Mouse (Mus musculus) MEL (cell line): Measurements from ENCODE around the gene Gm12166.

Source experiments
- CHD1 ChIP-seq: IDR thresholded peaks from 2 replicates; pipeline ENCODE4 v1.6.1; 2012; ENCODE audit warnings: low read depth, mild to moderate bottlenecking, inconsistent platforms, low read length, improper control_type of control experiment
- CHD2 ChIP-seq: IDR thresholded peaks from 2 replicates; pipeline ENCODE4 v1.6.1; 2011; ENCODE audit warnings: low read length, improper control_type of control experiment
- CTCF ChIP-seq, 3 experiments: IDR thresholded peaks in 2 of 3; conservative IDR thresholded peaks in 1 of 3; 2 replicates each; pipeline ENCODE4 v1.5.1; 2011 to 2012; ENCODE audit warnings: low read length in 3 of 3, low read depth in 2 of 3, mild to moderate bottlenecking in 2 of 3, improper control_type of control experiment in 1 of 3, inconsistent platforms in 1 of 3, mixed read lengths in 1 of 3, moderate library complexity in 1 of 3; ENCODE audit not compliant: control insufficient read depth in 1 of 3, insufficient read depth in 1 of 3, poor library complexity in 1 of 3, severe bottlenecking in 1 of 3
- E2F4 ChIP-seq: IDR thresholded peaks from 2 replicates; pipeline ENCODE4 v1.6.1; 2011; ENCODE audit warnings: low read depth, low read length, improper control_type of control experiment, borderline replicate concordance
- EP300 ChIP-seq, 2 experiments: IDR thresholded peaks; 2 replicates each; pipeline ENCODE4 v1.6.1; 2011; ENCODE audit warnings: improper control_type of control experiment in 2 of 2, low read length in 2 of 2, low read depth in 1 of 2, mild to moderate bottlenecking in 1 of 2
- GABPA ChIP-seq: IDR thresholded peaks from 2 replicates; pipeline ENCODE4 v1.6.1; 2012; ENCODE audit warnings: low read depth, mild to moderate bottlenecking, inconsistent platforms, low read length, improper control_type of control experiment, moderate library complexity
- GATA1 ChIP-seq: IDR thresholded peaks from 2 replicates; pipeline ENCODE4 v1.6.1; 2011; ENCODE audit warnings: low read depth, low read length, improper control_type of control experiment
- HCFC1 ChIP-seq: IDR thresholded peaks from 2 replicates; pipeline ENCODE4 v1.6.1; 2012; ENCODE audit warnings: low read depth, mild to moderate bottlenecking, inconsistent platforms, low read length, improper control_type of control experiment, moderate library complexity
- JUND ChIP-seq: IDR thresholded peaks from 2 replicates; pipeline ENCODE4 v1.6.1; 2011; ENCODE audit warnings: low read depth, mild to moderate bottlenecking, improper control_type of control experiment, low read length
- MAX ChIP-seq: IDR thresholded peaks from 2 replicates; pipeline ENCODE4 v1.6.1; 2011; ENCODE audit warnings: low read length, improper control_type of control experiment
- POLR2A ChIP-seq, 2 experiments: IDR thresholded peaks; 2 replicates each; pipeline ENCODE4 v1.6.1; 2011 to 2012; ENCODE audit warnings: low read length in 2 of 2, mild to moderate bottlenecking in 2 of 2, control low read depth in 1 of 2, improper control_type of control experiment in 1 of 2, low read depth in 1 of 2, moderate library complexity in 1 of 2; ENCODE audit not compliant: control insufficient read depth in 1 of 2, insufficient read depth in 1 of 2, poor library complexity in 1 of 2
- POLR2AphosphoS2 ChIP-seq: IDR thresholded peaks from 2 replicates; pipeline ENCODE4 v1.6.1; 2011; ENCODE audit warnings: low read length, improper control_type of control experiment
- SIN3A ChIP-seq: IDR thresholded peaks from 2 replicates; pipeline ENCODE4 v1.6.1; 2012; ENCODE audit warnings: low read length, improper control_type of control experiment, inconsistent platforms

GRCm38 (mm10) chr11:46047264-46047663 lies 4.9 kb downstream of the Gm12166 start:
- TF ChIP-seq CTCF (IDR thresholded peaks at IDR 0.05 in 2 of 3, conservative IDR thresholded peaks at IDR 0.05 in 1 of 3; ENCODE audit: control insufficient read depth in 1 of 3, insufficient read depth in 1 of 3, low read depth in 2 of 3, low read length in 3 of 3, poor library complexity in 1 of 3, severe bottlenecking in 1 of 3) (no peak), CHD1 (no peak), E2F4 (no peak), CHD2 (no peak), POLR2A (IDR thresholded peaks at IDR 0.05; ENCODE audit: control insufficient read depth in 1 of 2, insufficient read depth in 1 of 2, low read depth in 1 of 2, low read length in 2 of 2, poor library complexity in 1 of 2) (no peak), GABPA (no peak), SIN3A (no peak), MAX (no peak), POLR2AphosphoS2 (no peak), GATA1 (no peak), JUND (no peak), EP300 (IDR thresholded peaks at IDR 0.05; ENCODE audit: low read depth in 1 of 2, low read length in 2 of 2) (no peak), HCFC1 (no peak)
